Mouse (Mus musculus): ENCODE data around the gene Wdcp. TPM values are rescaled to one million over a fixed set of nuclear protein-coding genes. Genes with fewer than 3 reads are reported as not detected.
A peak's percentile ranks its signal among the peaks of the same experiment; 100 is the strongest.
"Not testable (repeated sequence)": the region's sequence is repeated elsewhere in the genome, so short reads cannot be mapped to it uniquely, and the experiment has no call there.

Wdcp gene
- 7.9 and 8.0 TPM in 2 replicates for total RNA-seq (2014; rRNA removed)
- polyA plus RNA-seq (2012; rRNA removed), result 7.4 and 8.4 TPM in 2 replicates

DNA sequence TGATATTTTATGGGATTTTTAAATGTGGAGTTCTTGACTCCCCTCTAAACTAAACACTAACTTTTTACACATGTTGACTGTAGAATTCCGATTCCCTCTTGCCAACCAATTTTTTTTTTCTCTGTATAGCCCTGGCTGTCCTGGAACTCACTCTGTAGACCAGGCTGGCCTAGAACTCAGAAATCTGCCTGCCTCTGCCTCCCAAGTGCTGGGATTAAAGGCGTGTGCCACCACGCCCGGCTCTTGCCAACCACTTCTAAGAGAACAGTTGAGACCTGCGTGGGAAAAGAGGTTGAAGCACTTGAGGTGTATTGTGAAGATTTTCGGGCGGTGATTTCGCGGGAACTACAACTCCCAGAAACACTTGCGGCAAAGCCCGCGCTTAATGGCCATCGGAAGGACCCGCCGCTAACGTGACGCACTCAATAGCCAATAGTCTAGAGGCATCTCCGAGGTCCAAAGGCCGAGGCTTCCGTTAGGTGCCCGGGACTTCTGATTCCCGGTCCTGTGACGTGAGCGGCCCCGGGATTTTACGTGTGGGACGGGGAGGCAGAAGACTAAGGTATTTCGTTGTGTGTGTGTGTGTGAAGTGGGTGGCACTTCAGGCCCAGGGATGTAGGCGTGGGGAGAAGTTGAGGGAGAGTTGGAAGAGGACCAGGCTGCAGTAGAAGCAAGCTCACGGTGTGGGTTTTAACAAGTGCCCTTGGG, at the start of gene Wdcp:
Wdcp (plus strand) TSS at position 414 of the 708 bp plus-strand sequence.
- H3K4me3 ChIP-seq (ENCODE audit: insufficient read depth, low read depth, low read length), result peak within 1 kb of the TSS; percentile 66
- H3K9ac ChIP-seq (ENCODE audit: low read depth, low read length), result peak within 1 kb of the TSS; percentile 81
- H3K27me3 ChIP-seq (ENCODE audit: control insufficient read depth, insufficient read depth, low read length), result no peaks in the 10 kb centered on the region
- WGBS, result under 1% methylated on average over 30 of the region's 30 CpGs
- peak; percentile 48; the same call in 1 of the 2 replicates for TF ChIP-seq POLR2A (IDR thresholded peaks at IDR 0.05; ENCODE audit: extremely low read depth, insufficient read depth, low read length)
- TF ChIP-seq CTCF (IDR thresholded peaks at IDR 0.05; ENCODE audit: low read depth, low read length), result no peak
- H3K36me3 ChIP-seq (ENCODE audit: control insufficient read depth, insufficient read depth, low read length), result no peaks in the 10 kb centered on the region
- H3K4me1 ChIP-seq (ENCODE audit: control insufficient read depth, insufficient read depth, low read length), result peaks cover 4% of the 10 kb centered on the region
- peak; percentile 91 for DNase-seq (ENCODE audit: extremely low read depth, low read depth, low spot score)
- peaks cover 3% of the 10 kb centered on the region; the same call in 1 of the 2 replicates for H3K79me2 ChIP-seq (ENCODE audit: control insufficient read depth, insufficient read depth, low read length)
- H3K27ac ChIP-seq (replicated peaks; ENCODE audit: insufficient read depth, low read depth, low read length), result peak within 1 kb of the TSS; percentile 81

DNA sequence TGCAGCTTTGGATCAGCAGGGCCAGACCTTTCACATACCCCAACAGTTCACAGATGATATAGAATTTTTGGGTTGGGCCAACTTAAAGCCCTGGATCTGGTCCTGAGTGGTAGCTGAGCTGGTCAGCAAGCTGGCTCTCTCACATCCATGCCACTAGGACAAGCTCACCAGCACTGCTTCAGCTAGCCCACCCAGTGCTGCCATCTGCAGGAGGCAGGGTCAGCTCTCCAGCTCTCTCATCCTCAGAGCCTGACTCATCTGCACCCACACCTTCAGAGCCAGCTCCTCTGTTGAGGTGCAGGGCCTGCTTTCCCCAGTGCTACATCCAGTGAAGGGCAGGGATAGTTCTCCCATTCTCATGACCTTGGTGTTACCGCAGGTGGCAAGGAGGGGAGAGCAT, 49.4 kb upstream of the Wdcp start:
- Histone ChIP-seq H3K36me3 (ENCODE audit: control insufficient read depth, insufficient read depth, low read length) (no peaks in the 10 kb centered on the region), H3K79me2 (ENCODE audit: control insufficient read depth, insufficient read depth, low read length) (no peaks in the 10 kb centered on the region), H3K4me1 (ENCODE audit: control insufficient read depth, insufficient read depth, low read length) (no peaks in the 10 kb centered on the region), H3K9ac (ENCODE audit: low read depth, low read length) (no peak overlapping the region), H3K4me3 (ENCODE audit: insufficient read depth, low read depth, low read length) (no peak overlapping the region), H3K27ac (replicated peaks; ENCODE audit: insufficient read depth, low read depth, low read length) (no peak overlapping the region), H3K27me3 (ENCODE audit: control insufficient read depth, insufficient read depth, low read length) (no peaks in the 10 kb centered on the region)
- TF ChIP-seq CTCF (IDR thresholded peaks at IDR 0.05; ENCODE audit: low read depth, low read length) (peak; percentile 57), POLR2A (IDR thresholded peaks at IDR 0.05; ENCODE audit: extremely low read depth, insufficient read depth, low read length) (no peak)
- DNase-seq (ENCODE audit: extremely low read depth, low read depth, low spot score), result no peak
- WGBS, result 64% methylated on average over 1 of the region's 1 CpGs

DNA sequence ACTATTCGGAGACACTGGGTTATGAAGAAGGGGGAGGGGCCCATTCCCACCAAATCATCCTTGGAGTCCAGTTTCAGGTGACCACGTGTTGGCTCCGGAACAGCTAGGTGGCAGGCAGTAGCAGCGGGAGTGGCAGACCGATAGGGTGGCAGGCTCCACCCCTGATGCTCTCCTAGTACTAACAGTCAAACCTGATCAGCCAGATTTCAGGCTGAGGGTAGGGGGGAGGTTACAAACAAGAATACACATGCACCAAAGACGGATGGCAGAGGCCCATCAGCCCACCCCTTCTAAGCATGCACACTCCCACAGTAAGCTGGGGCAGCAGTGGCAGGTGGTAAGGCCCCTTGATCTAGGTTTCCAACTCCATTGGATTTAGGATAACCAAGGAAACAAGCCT, 45.6 kb upstream of the Wdcp start:
- 81% methylated on average over 6 of the region's 6 CpGs for WGBS
- not testable (repeated sequence) for H3K79me2 ChIP-seq (ENCODE audit: control insufficient read depth, insufficient read depth, low read length); H3K27me3 ChIP-seq (ENCODE audit: control insufficient read depth, insufficient read depth, low read length)

DNA sequence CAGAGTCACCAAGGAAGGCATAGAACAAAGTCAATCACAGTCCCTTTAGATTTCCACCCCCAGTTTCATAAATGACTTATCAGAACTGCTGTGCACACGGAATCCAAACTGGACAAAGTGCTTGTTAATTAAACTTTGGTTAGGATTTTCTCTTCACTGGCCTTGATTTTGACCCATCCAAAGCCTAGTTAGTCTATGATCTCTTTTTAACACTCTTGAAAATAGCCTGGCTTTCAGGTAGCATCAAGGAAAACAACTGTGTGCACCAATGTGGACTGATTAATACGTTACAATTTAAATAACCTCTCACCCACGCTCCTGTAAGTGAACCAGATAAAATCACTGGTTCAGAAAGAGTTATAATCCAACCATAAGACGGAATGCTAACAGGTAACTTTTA, 32.1 kb upstream of the Wdcp start:
- Histone ChIP-seq H3K9ac (ENCODE audit: low read depth, low read length) (no peak overlapping the region), H3K27me3 (ENCODE audit: control insufficient read depth, insufficient read depth, low read length) (no peaks in the 10 kb centered on the region), H3K36me3 (ENCODE audit: control insufficient read depth, insufficient read depth, low read length) (no peaks in the 10 kb centered on the region), H3K4me1 (ENCODE audit: control insufficient read depth, insufficient read depth, low read length) (no peaks in the 10 kb centered on the region), H3K4me3 (ENCODE audit: insufficient read depth, low read depth, low read length) (no peak overlapping the region), H3K27ac (replicated peaks; ENCODE audit: insufficient read depth, low read depth, low read length) (no peak overlapping the region), H3K79me2 (ENCODE audit: control insufficient read depth, insufficient read depth, low read length) (no peaks in the 10 kb centered on the region)
- TF ChIP-seq POLR2A (IDR thresholded peaks at IDR 0.05; ENCODE audit: extremely low read depth, insufficient read depth, low read length) (no peak), CTCF (IDR thresholded peaks at IDR 0.05; ENCODE audit: low read depth, low read length) (no peak)
- 86% methylated on average over 4 of the region's 4 CpGs for WGBS
- no peak for DNase-seq (ENCODE audit: extremely low read depth, low read depth, low spot score)

More for the DNA sequence above, 45.6 kb upstream of the Wdcp start:
- H3K4me1 ChIP-seq (ENCODE audit: control insufficient read depth, insufficient read depth, low read length); H3K4me3 ChIP-seq (ENCODE audit: insufficient read depth, low read depth, low read length); H3K9ac ChIP-seq (ENCODE audit: low read depth, low read length); DNase-seq (ENCODE audit: extremely low read depth, low read depth, low spot score); H3K36me3 ChIP-seq (ENCODE audit: control insufficient read depth, insufficient read depth, low read length); H3K27ac ChIP-seq (replicated peaks; ENCODE audit: insufficient read depth, low read depth, low read length): not testable (repeated sequence)

DNA sequence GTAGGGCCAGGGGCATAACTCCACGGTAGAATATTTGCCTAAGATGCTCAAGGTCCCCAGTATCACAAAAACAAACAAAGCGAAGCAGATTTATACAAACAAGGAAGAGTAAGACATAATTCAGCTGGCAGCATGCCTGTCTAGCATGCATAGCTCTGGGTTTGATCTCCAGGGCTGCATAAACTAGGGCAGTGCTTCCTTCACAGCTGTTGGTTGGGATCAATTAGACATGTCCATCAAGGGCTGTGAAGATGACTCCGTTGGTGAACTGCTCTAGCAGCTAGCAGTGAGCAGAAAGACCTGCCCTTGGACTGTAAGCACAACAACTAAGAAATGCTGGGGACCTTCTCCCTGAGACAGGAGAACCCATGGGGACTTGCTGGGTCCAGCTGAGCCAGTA, 31.4 kb upstream of the Wdcp start:
- TF ChIP-seq POLR2A (IDR thresholded peaks at IDR 0.05; ENCODE audit: extremely low read depth, insufficient read depth, low read length), result no peak
- no peak for TF ChIP-seq CTCF (IDR thresholded peaks at IDR 0.05; ENCODE audit: low read depth, low read length)
- H3K36me3 ChIP-seq (ENCODE audit: control insufficient read depth, insufficient read depth, low read length), result no peaks in the 10 kb centered on the region
- no peak for DNase-seq (ENCODE audit: extremely low read depth, low read depth, low spot score)
- no peak overlapping the region for H3K9ac ChIP-seq (ENCODE audit: low read depth, low read length)
- WGBS, result 44% methylated on average over 3 of the region's 3 CpGs
- H3K4me3 ChIP-seq (ENCODE audit: insufficient read depth, low read depth, low read length), result no peak overlapping the region
- H3K27ac ChIP-seq (replicated peaks; ENCODE audit: insufficient read depth, low read depth, low read length), result no peak overlapping the region
- no peaks in the 10 kb centered on the region for H3K79me2 ChIP-seq (ENCODE audit: control insufficient read depth, insufficient read depth, low read length)
- H3K27me3 ChIP-seq (ENCODE audit: control insufficient read depth, insufficient read depth, low read length), result no peaks in the 10 kb centered on the region
- H3K4me1 ChIP-seq (ENCODE audit: control insufficient read depth, insufficient read depth, low read length), result peaks cover 3% of the 10 kb centered on the region; the same call in 1 of the 2 replicates

DNA sequence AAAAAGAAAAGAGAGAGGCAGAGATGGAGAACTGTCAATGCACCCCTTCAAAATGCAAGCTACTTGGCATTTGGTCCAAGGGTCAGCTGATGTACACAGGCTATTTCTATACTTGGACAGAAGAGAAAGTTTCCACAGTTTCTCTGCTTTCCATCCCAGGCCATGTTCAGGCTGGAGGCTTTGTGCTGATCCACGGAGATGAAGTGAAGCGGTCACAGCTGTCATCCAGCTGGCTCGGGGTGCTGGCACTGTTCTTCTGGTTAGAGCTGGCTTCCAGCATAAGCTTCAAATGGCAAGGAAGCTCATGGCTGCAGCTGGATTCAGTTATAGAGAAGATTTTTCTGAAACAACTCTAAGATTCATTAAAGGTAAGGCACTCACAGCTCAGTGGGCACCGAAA, 29.5 kb upstream of the Wdcp start:
- Histone ChIP-seq H3K27me3 (ENCODE audit: control insufficient read depth, insufficient read depth, low read length) (no peaks in the 10 kb centered on the region), H3K4me3 (ENCODE audit: insufficient read depth, low read depth, low read length) (no peak overlapping the region), H3K36me3 (ENCODE audit: control insufficient read depth, insufficient read depth, low read length) (no peaks in the 10 kb centered on the region), H3K27ac (replicated peaks; ENCODE audit: insufficient read depth, low read depth, low read length) (no peak overlapping the region), H3K9ac (ENCODE audit: low read depth, low read length) (no peak overlapping the region), H3K4me1 (ENCODE audit: control insufficient read depth, insufficient read depth, low read length) (peaks cover 8% of the 10 kb centered on the region; the same call in 1 of the 2 replicates), H3K79me2 (ENCODE audit: control insufficient read depth, insufficient read depth, low read length) (no peaks in the 10 kb centered on the region; the same call in 1 of the 2 replicates)
- 91% methylated on average over 4 of the region's 4 CpGs for WGBS
- TF ChIP-seq CTCF (IDR thresholded peaks at IDR 0.05; ENCODE audit: low read depth, low read length), result no peak
- DNase-seq (ENCODE audit: extremely low read depth, low read depth, low spot score), result no peak

Measured in liver, adult 2 months (tissue).